ENCODE assay signal across 26 mouse cellular contexts in the genomic region with DNA sequence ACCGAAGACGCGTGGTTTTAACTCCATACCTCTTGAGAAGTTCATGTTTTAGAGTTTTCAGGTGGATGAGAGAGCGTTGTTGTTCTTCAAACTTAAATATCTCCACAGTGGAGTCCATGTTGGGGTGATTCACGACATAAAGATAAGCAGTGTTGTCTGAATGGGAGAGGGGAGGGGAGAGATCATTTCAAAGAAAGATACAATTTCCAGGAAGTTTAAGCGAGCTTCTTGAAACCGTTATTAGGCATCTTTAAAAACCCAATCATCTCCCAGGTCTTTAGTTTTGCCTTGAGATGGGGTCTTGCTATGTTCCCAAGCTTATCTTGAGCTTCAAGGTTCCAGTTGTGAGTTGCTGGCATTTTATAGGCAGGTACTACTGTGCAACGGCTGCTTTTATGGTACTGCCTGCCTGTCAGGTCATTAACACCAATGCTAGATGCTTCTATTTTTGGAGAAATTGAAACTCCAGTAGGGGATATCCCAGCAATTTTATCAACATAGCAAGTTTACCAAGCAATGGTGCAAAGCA. TPM values are rescaled to one million over a fixed set of nuclear protein-coding genes. Genes with fewer than 3 reads are reported as not detected.
"Had no signal": no experiment of that assay in that cellular context is flagged by ENCODE, and none has a peak within 500 bp of the region (broad histone marks: within the 10 kb centered on the region; RNA-seq: fewer than 3 reads in every experiment).

No protein-coding gene starts in this region.

- H3K4me3 ChIP-seq: intestine, embryonic 15.5 days; kidney, embryonic 15.5 days; left cerebral cortex, adult 2 months; midbrain, embryonic 12.5 days; midbrain, embryonic 15.5 days; neural tube, embryonic 13.5 days; stomach, embryonic 15.5 days had no signal

- H3K36me3 ChIP-seq: intestine, embryonic 15.5 days; kidney, embryonic 15.5 days; midbrain, embryonic 12.5 days; midbrain, embryonic 15.5 days; neural tube, embryonic 13.5 days; stomach, embryonic 15.5 days had no signal

- DNase-seq: kidney, adult 11 months; kidney, adult 8-10 months; kidney, postnatal 10 days; kidney, postnatal 36 days; layer of hippocampus, postnatal 36 days; retina, postnatal 1 day; right cerebral cortex, postnatal 25 days; spleen, adult 18-20 months; thymus, postnatal 36 days had no signal

- H3K27me3 ChIP-seq: intestine, embryonic 15.5 days; kidney, embryonic 15.5 days; midbrain, embryonic 12.5 days; midbrain, embryonic 15.5 days; neural tube, embryonic 13.5 days; stomach, embryonic 15.5 days had no signal

- H3K9me3 ChIP-seq: intestine, embryonic 15.5 days; kidney, embryonic 15.5 days; midbrain, embryonic 12.5 days; midbrain, embryonic 15.5 days; neural tube, embryonic 13.5 days; stomach, embryonic 15.5 days had no signal

- H3K4me2 ChIP-seq: intestine, embryonic 15.5 days; kidney, embryonic 15.5 days; lung, embryonic 14.5 days; midbrain, embryonic 12.5 days; midbrain, embryonic 15.5 days; neural tube, embryonic 13.5 days; stomach, embryonic 15.5 days had no signal

- H3K9ac ChIP-seq: intestine, embryonic 15.5 days; kidney, embryonic 15.5 days; lung, embryonic 14.5 days; midbrain, embryonic 12.5 days; midbrain, embryonic 15.5 days; neural tube, embryonic 13.5 days; stomach, embryonic 15.5 days had no signal

- ATAC-seq: intestine, embryonic 15.5 days; midbrain, embryonic 15.5 days had no signal

- H3K4me1 ChIP-seq: intestine, embryonic 15.5 days; kidney, embryonic 15.5 days; midbrain, embryonic 12.5 days; midbrain, embryonic 15.5 days; neural tube, embryonic 13.5 days; stomach, embryonic 15.5 days had no signal

- H3K27ac ChIP-seq: intestine, embryonic 15.5 days; kidney, embryonic 15.5 days; left cerebral cortex, adult 2 months; macrophage; midbrain, embryonic 12.5 days; midbrain, embryonic 15.5 days; neural tube, embryonic 13.5 days; stomach, embryonic 15.5 days had no signal

RNA-seq across cellular contexts. Expression of gene Pon1, which starts 43.2 kb away (rescaled TPM):
- total RNA-seq: layer of hippocampus, adult 8-10 months; layer of hippocampus, postnatal 10 days; layer of hippocampus, postnatal 36 days; left cerebral cortex, adult 2 months; left cerebral cortex, postnatal 10 days; left cerebral cortex, postnatal 36 days; megakaryocyte, adult 5-6 weeks; neutrophil, adult 5-6 weeks had no signal
- polyA plus RNA-seq: intestine, embryonic 15.5 days; kidney, embryonic 15.5 days; limb, embryonic 11.5 days; limb, embryonic 14.5 days; lung, embryonic 14.5 days; macrophage; midbrain, embryonic 12.5 days; neural tube, embryonic 13.5 days had no signal
